Mouse (Mus musculus) CD4-positive, CD25-positive, alpha-beta regulatory T cell, adult 2 months (primary cell): ENCODE results near the gene Arfip2.

Source experiments
- DNase-seq: peaks from one replicate; pipeline ENCODE4 v3.0.0-alpha.2; 2012; ENCODE audit warnings: low read depth, low spot score

The Arfip2 gene

GRCm38 (mm10) chr7:105614400-105614799 lies 25.8 kb downstream of the Arfip2 start:
- no peak for DNase-seq

DNA sequence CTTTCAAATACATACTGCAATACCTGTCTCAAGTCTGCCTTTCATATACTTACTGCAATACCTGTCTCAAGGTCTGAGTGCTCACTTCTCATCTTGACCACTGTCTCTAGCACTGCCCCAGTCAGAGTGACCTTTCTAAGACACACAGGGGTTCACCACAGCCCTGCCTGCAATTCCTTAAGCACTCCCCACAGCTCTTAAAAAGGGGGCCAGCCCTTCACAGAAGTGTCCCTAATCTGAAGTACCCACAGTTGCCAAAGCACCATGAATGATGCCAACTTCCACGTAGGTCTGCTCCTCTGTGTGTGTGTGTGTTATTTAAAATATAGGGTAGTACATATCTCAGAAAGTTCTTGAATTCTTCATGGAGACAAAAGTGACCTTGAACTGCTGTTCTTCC lies 28.4 kb downstream of the Arfip2 start:
- no peak for DNase-seq

DNA sequence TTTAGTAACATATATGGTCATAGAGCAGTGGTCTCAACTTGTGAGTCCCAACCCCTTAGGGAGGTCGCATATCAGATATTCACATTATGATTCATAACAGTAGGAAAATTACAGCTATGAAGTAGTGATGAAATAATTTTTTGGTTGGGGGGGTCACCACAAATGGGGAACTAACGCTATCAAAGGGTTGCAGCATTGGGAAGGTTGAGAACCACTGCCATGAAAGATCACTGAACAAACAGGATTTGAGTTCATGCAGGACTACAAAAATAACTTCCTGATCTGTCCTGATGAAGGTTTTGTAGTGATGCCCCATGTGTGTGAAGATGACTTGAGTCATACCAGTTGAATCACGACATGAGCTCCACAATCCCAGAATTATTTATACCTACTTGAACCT lies 31.7 kb downstream of the Arfip2 start:
- DNase-seq = no peak

GRCm38 (mm10) chr7:105602860-105603623 lies 37.2 kb downstream of the Arfip2 start:
- DNase-seq = peak; percentile 61

DNA sequence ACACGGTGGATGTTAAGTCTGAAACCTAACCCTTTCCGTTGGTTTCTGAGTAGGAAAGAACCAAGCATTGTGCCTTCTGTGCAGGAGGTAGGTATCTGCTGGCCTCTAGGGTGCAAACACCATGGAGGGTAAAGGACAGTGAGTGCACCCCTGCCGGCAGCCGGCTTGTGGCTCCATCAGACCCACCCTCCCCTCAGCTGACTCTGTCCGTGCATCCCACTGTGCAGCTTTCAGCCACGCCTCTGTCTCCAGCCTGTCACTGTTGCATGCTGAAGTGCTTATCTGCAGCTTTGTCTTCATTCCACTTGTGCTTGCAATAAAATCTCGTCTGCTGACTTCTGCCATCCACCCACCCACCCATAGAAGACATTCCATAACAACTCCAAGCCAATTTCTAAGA lies 50.1 kb downstream of the Arfip2 start:
- DNase-seq = no peak

GRCm38 (mm10) chr7:105588325-105588912 lies 51.8 kb downstream of the Arfip2 start:
- DNase-seq = no peak
